Mouse (Mus musculus) liver, adult 2 months (tissue): Measurements from ENCODE around the gene Gm765.

Experiments
- CTCF ChIP-seq: fragments of 200-500 bp; IDR thresholded peaks from 2 replicates; pipeline ENCODE4 v1.5.1; 2011; ENCODE audit warnings: low read depth, low read length, control low read depth
- POLR2A ChIP-seq: fragments of 200-500 bp; IDR thresholded peaks from 2 replicates; pipeline ENCODE4 v1.6.1; 2011; ENCODE audit warnings: low read length, control low read depth; ENCODE audit not compliant: insufficient read depth; ENCODE audit errors: extremely low read depth

GRCm38 (mm10) chr6:98240561-98241272 lies 101.8 kb downstream of the Gm765 start:
- TF ChIP-seq POLR2A (no peak), CTCF (no peak)
